Mouse (Mus musculus) lung, postnatal 10 days (tissue): ENCODE data around the gene Cerk.
"Not testable (repeated sequence)": the region's sequence is repeated elsewhere in the genome, so short reads cannot be mapped to it uniquely, and the experiment has no call there.

Experiments used
- DNase-seq: peaks from one replicate; pipeline ENCODE4 v3.0.0; 2021

Gene Cerk

DNA sequence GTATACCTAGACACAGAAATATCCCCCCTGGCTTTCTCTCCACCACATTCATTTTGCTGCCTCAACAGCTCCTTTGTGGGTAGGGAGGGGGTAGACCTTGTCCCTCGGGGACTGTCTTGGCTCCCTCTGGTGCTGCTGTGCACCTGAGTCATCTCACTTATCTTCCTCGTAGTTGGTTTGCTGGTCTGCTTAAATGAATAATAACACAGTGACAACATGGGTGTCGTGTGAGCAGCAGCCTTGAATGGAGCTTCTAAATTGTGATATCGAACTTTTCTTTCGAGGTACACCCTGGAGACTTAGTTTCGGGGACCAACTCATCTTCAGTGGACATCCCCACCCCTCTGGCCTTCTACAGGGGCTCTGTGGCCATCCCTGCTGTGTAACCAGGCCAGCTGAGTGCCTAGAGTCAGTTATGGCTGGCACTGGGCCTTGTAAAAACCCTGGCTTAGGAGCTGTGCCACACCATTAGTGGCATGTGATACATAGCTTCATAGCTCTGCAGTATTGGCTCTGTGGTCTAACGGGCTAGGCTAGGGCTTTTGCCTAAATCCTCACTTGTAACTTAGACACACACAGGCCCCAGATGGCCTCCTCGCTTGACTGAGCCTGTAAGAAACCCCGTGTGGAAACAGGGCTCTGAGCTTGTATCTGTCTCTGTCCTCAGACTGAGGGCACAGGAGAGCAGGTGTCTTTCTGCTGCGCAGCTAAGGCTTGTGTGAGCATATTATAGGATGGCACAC, 75.4 kb downstream of the Cerk start:
- DNase-seq: no peak

- DNase-seq: peak; percentile 27
Measured at GRCm38 (mm10) chr15:86109650-86110211, 76.2 kb downstream of the Cerk start.

- no peak for DNase-seq
Measured at GRCm38 (mm10) chr15:86109245-86109644, 76.7 kb downstream of the Cerk start.

- no peak for DNase-seq
Measured at GRCm38 (mm10) chr15:86107831-86108471, 78.0 kb downstream of the Cerk start.

DNA sequence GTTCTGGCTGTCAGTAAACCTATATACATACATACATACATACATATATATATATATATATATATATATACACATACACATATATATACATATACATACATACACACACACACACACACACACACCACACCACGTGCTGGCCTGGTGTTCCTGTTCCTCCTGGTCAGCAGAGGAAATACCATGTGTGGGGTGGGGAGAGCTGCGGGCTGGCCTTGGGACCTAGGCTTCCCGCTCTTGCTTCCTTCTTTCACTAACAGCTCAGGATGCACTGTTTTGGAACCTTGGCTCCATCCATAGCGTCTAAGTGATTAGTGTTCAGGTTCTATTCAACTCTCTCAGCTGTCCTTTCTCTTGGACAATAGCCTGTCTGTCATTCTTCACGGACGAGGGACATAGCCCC, 80.2 kb downstream of the Cerk start:
- DNase-seq: no peak

DNA sequence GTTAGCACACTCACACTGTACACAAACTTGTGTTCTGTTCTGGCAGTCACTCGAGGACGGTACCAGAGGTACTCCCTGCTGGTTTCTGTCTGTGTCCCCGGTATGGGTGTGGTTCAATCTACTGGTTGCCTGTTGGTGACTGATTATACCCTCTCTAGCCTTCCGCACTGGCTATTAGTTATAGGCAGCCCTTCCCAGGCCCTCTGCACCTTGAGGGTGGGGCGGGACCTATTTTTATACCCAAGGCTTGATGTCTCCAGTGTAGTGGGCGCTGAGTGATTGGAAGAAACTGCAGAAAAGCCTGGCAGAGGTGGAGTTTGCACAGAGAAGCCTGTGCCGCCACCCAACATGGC, 80.6 kb downstream of the Cerk start:
- no peak for DNase-seq

- DNase-seq: no peak
Measured at GRCm38 (mm10) chr15:86104401-86105344, 81.3 kb downstream of the Cerk start.

GRCm38 (mm10) chr15:86102308-86102707, 83.6 kb downstream of the Cerk start:
- no peak for DNase-seq

DNA sequence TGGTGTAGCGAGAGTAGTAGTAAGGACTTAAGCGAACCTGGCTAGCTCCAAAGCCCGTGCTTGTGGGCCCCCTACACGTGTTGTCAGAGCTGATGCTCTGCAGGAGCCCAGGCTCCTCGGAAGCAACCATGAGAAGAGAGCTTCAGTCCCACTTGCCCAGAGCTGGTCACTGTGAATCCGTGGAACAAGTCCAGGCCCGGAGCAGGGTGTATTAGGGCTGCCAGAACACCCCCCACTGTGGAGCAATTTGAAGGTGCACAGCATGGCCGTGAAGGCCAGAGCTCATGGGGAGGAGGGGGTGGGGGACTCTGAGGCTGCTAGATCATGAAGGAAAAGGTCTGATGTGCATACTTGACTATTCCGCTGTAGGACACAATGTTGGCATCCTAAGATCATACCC, 84.4 kb downstream of the Cerk start:
- DNase-seq: no peak

- DNase-seq: no peak
Measured at GRCm38 (mm10) chr15:86097871-86098270, 88.1 kb downstream of the Cerk start.

GRCm38 (mm10) chr15:86096604-86097020, 89.3 kb downstream of the Cerk start:
- DNase-seq: not testable (repeated sequence)

DNA sequence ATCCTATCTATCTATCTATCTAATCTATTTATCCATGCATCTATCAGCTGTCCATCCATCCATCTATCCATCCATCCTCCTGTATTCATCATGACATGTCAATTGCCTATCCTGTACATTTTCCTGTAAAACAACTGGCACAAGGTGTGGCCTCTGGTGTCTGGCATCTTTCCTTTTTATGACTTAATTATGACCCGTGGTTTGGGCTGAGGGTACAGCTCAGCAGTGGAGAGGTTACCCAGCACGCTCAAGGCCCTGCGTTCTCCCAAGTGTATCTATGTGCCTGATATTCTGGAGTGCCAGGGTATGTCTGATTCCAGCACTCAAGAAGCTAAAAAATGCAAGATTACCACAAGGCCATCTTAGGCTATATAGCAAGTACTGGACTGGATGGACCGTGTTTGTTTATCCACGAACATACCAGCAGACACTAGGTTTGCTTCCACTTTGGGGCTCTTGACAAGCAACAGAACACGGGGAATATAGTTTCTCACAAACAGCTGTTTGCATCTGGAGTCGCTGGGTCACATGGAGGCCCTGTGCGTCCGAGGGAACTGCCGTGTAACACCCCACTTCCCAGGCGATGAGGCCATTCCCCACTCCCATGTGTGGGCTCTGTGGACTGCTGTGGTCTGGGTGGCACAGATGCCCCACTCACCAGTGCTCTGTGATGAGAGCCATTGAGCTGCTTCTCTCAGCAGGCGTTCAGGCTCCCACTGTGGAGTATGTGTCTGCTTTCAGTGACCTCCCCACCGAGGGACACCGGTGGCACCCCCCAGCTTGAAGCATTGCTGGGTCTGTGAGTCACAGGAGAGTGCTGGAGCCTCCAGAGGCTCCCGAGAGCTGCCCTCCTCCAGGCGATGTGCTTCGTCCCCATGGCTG, 90.0 kb downstream of the Cerk start:
- DNase-seq: no peak

DNA sequence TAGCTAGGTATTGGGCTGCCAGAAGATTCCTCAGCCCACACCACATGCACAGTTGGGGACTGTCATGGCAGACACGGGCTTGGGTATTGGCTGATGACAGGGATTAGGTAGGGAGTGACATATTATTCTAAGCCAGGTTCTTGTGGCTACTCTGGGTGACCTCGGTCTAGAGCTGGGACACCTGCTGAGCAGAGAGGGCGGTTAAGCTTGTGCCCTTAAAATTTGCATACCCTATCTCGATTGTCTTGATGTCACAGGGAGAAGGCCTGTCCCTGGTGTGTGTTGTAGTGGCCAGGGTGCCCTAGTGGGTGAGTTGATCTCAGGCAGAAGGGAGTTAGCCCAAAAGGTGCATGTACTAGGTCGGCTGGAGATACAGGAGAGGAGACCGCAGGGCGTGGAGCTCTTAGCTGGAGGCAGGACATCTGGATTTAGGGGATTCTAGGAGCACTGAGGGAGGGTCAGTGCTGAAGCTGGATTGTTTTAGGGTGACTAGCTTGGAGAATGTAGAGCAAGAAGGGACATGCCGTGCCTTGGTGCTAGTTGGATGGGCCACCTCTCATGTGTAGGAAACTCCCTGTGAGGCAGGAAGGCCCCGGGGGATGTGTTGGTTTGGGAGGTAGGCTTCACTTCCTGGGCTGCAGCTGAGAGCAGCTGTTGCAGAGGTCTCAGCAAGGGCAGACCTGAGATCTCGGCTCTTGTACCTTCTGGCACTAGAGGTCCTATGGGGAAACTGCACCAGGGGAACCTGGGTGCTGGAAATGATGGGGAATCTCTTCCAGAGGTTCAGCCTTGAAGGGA, 91.4 kb downstream of the Cerk start:
- no peak for DNase-seq

- DNase-seq: no peak
Measured at GRCm38 (mm10) chr15:86093236-86093635, 92.7 kb downstream of the Cerk start.

- DNase-seq: peak; percentile 59
Measured at GRCm38 (mm10) chr15:86091998-86092670, 93.8 kb downstream of the Cerk start.

DNA sequence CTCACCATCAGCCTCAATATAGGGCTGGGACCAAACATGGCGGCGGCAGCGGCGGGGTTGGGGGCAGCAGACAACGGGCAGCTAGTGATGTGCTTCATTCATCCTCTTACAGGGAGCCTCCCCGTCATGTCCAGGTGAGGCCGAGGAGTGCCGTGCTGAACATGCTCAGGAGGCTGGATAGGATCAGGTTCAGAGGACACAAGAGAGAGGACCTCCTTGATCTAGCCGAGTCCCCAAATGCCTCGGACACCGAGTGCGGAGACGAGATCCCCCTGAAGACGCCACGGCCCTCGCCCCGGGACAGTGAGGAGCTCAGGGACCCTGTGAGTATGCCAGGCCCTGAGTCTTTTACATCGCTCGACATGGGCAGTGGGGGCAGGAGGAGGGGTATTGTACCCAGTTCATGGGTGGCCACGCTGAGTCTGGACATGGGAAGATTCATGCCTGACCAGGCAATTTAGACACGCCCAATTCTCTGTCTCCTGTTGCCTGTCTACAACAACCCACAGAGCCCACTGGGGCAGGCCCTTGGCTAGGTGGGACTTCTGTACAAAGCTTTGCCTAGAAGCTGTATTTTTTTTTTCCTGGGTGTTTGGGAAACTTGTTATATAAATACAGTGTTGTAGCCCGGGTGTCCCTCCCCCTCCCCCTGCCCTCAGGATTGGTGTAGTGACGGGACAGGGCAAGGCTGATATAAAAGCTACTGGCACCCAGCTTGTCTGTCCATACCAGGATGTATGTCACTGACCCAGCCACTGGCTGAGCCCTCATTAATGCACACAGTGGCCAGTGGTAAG, 94.5 kb downstream of the Cerk start:
- no peak for DNase-seq

DNA sequence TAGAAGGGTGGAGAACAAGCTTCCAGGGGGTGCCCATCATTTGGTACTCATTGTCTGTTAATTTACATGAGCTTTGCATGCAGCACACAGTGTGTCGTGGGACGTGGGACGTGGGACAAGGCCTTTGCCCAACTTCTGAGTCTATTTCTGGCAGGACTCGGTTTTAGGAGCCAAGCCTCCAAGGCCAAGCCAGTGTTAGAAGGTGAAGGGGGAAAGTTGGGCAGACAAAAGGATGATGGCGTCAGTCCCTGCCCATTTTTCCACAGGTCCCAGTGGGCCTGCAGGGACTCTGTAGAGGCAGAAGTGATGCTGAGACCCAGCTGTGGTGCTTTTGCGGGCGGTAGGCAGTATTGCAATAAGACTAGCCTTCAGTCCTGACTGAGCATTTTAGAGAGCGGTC, 95.4 kb downstream of the Cerk start:
- no peak for DNase-seq

DNA sequence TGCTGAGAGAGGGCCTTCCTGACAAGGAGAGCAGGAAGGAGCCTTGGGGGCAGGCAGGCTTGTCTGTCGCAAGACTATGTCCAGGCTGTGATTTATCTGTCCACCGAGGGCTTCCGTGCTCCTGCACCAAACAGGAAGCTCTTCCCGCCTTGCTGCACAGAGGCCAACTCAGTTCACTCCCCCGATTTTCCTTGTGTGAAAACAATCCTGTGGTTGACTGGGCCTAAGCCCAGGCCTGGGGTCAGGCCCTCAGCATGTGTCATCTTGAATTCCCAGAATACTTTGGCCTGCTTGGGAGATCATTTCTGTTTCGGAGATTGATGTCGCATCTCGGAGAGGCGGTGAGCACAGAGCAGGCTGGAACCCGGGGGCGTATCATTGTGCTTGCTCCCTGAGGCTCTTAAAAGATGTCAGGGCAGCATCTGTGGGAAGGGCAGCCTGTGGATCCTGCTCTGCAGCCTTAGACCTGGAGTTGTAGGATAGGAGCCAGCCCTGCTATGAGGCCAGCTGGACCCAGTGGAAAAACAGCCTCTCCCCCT, 95.9 kb downstream of the Cerk start:
- peak; percentile 88 for DNase-seq
